Mouse (Mus musculus): ENCODE results near the gene Ddx17.

The Ddx17 gene

GRCm38 (mm10) chr15:79519400-79520220 lies 26.9 kb downstream of the Ddx17 start:
- no peak for DNase-seq (ENCODE audit: low spot score in 2 of 2)

GRCm38 (mm10) chr15:79518571-79518970 lies 28.0 kb downstream of the Ddx17 start:
- DNase-seq (ENCODE audit: low spot score in 2 of 2) = no peak

- DNase-seq (ENCODE audit: low spot score in 2 of 2) = no peak
Measured at GRCm38 (mm10) chr15:79517710-79518109, 28.8 kb downstream of the Ddx17 start.

GRCm38 (mm10) chr15:79516171-79517096 lies 30.1 kb downstream of the Ddx17 start, which contains the start of gene Kdelr3:
Gene Kdelr3 (plus strand): TSS chr15:79516411.
- DNase-seq (ENCODE audit: low spot score in 2 of 2) = peak in 1 of 2 experiments; percentile 33

GRCm38 (mm10) chr15:79513940-79514339 lies 32.6 kb downstream of the Ddx17 start:
- DNase-seq (ENCODE audit: low spot score in 2 of 2) = no peak

- peak in 1 of 2 experiments; percentile 62 for DNase-seq (ENCODE audit: low spot score in 2 of 2)
Measured at GRCm38 (mm10) chr15:79511553-79512320, 34.8 kb downstream of the Ddx17 start.

- no peak for DNase-seq (ENCODE audit: low spot score in 2 of 2)
Measured at GRCm38 (mm10) chr15:79510425-79510824, 36.1 kb downstream of the Ddx17 start.

GRCm38 (mm10) chr15:79509998-79510397 lies 36.5 kb downstream of the Ddx17 start:
- no peak for DNase-seq (ENCODE audit: low spot score in 2 of 2)

GRCm38 (mm10) chr15:79507055-79507828 lies 39.3 kb downstream of the Ddx17 start:
- DNase-seq (ENCODE audit: low spot score in 2 of 2) = no peak

GRCm38 (mm10) chr15:79506460-79506859 lies 40.1 kb downstream of the Ddx17 start:
- DNase-seq (ENCODE audit: low spot score in 2 of 2) = no peak

- DNase-seq (ENCODE audit: low spot score in 2 of 2) = peak in 1 of 2 experiments; percentile 40
Measured at GRCm38 (mm10) chr15:79505616-79506283, 40.8 kb downstream of the Ddx17 start.

- DNase-seq (ENCODE audit: low spot score in 2 of 2) = no peak
Measured at GRCm38 (mm10) chr15:79504707-79505452, 41.7 kb downstream of the Ddx17 start, which contains the start of gene Kcnj4. Gene Kcnj4 (minus strand): TSS chr15:79505241.

GRCm38 (mm10) chr15:79503438-79503837 lies 43.1 kb downstream of the Ddx17 start:
- DNase-seq (ENCODE audit: low spot score in 2 of 2) = no peak

GRCm38 (mm10) chr15:79502891-79503341 lies 43.6 kb downstream of the Ddx17 start:
- DNase-seq (ENCODE audit: low spot score in 2 of 2) = no peak

GRCm38 (mm10) chr15:79500110-79500509 lies 46.4 kb downstream of the Ddx17 start:
- no peak for DNase-seq (ENCODE audit: low spot score in 2 of 2)

GRCm38 (mm10) chr15:79493527-79493926 lies 53.0 kb downstream of the Ddx17 start:
- DNase-seq (ENCODE audit: low spot score in 2 of 2) = no peak

- no peak for DNase-seq (ENCODE audit: low spot score in 2 of 2)
Measured at GRCm38 (mm10) chr15:79489463-79489862, 57.1 kb downstream of the Ddx17 start.

- no peak for DNase-seq (ENCODE audit: low spot score in 2 of 2)
Measured at GRCm38 (mm10) chr15:79481181-79481688, 65.3 kb downstream of the Ddx17 start.
